Mouse (Mus musculus) kidney, adult 8-10 months (tissue): ENCODE results near the gene Hjurp.

Source experiments
- DNase-seq, 2 experiments: peaks; one replicate each; pipeline ENCODE4 v3.0.0; 2022

Gene Hjurp

GRCm38 (mm10) chr1:88279111-88280005 is 1.9 kb upstream of the Hjurp start:
- DNase-seq, result peak; percentile 65 to 86

GRCm38 (mm10) chr1:88277818-88278511 is 532 bp upstream of the Hjurp start:
- peak in 1 of 2 experiments; percentile 11 for DNase-seq

GRCm38 (mm10) chr1:88276524-88277097 is 822 bp downstream of the Hjurp start:
- DNase-seq, result peak in 1 of 2 experiments; percentile 50

GRCm38 (mm10) chr1:88275698-88276523 is 1.5 kb downstream of the Hjurp start:
- peak in 1 of 2 experiments; percentile 19 for DNase-seq

GRCm38 (mm10) chr1:88275078-88275680 is 2.3 kb downstream of the Hjurp start:
- DNase-seq, result no peak

GRCm38 (mm10) chr1:88274371-88275077 is 2.9 kb downstream of the Hjurp start:
- no peak for DNase-seq

- DNase-seq, result peak in 1 of 2 experiments; percentile 10
These were observed 3.6 kb downstream of the Hjurp start for GRCm38 (mm10) chr1:88273832-88274231.

GRCm38 (mm10) chr1:88273326-88273725 is 4.1 kb downstream of the Hjurp start:
- no peak for DNase-seq

GRCm38 (mm10) chr1:88272851-88273250 is 4.6 kb downstream of the Hjurp start:
- DNase-seq, result peak in 1 of 2 experiments; percentile 3

- no peak for DNase-seq
These were observed 7.7 kb downstream of the Hjurp start for GRCm38 (mm10) chr1:88269539-88270309.

- no peak for DNase-seq
These were observed 9.4 kb downstream of the Hjurp start for GRCm38 (mm10) chr1:88268070-88268469.

- no peak for DNase-seq
These were observed 9.9 kb downstream of the Hjurp start for GRCm38 (mm10) chr1:88267489-88267888.

GRCm38 (mm10) chr1:88266123-88266522 is 11.3 kb downstream of the Hjurp start:
- DNase-seq, result no peak

GRCm38 (mm10) chr1:88264869-88265240 is 12.6 kb downstream of the Hjurp start:
- no peak for DNase-seq

- DNase-seq, result no peak
These were observed 13.1 kb downstream of the Hjurp start for GRCm38 (mm10) chr1:88264237-88264868.

GRCm38 (mm10) chr1:88263778-88264177 is 13.7 kb downstream of the Hjurp start:
- DNase-seq, result no peak

- no peak for DNase-seq
These were observed 14.5 kb downstream of the Hjurp start for GRCm38 (mm10) chr1:88262961-88263360.

GRCm38 (mm10) chr1:88262255-88262654 is 15.2 kb downstream of the Hjurp start:
- DNase-seq, result peak in 1 of 2 experiments; percentile 60

GRCm38 (mm10) chr1:88261706-88262105 is 15.7 kb downstream of the Hjurp start:
- DNase-seq, result no peak
